Mouse (Mus musculus): ENCODE results near the gene Ndufv1.
"Not testable (repeated sequence)": the region's sequence is repeated elsewhere in the genome, so short reads cannot be mapped to it uniquely, and the experiment has no call there.

The Ndufv1 gene

GRCm38 (mm10) chr19:4000949-4001525 lies 11.6 kb downstream of the Ndufv1 start:
- DNase-seq, result no peak

DNA sequence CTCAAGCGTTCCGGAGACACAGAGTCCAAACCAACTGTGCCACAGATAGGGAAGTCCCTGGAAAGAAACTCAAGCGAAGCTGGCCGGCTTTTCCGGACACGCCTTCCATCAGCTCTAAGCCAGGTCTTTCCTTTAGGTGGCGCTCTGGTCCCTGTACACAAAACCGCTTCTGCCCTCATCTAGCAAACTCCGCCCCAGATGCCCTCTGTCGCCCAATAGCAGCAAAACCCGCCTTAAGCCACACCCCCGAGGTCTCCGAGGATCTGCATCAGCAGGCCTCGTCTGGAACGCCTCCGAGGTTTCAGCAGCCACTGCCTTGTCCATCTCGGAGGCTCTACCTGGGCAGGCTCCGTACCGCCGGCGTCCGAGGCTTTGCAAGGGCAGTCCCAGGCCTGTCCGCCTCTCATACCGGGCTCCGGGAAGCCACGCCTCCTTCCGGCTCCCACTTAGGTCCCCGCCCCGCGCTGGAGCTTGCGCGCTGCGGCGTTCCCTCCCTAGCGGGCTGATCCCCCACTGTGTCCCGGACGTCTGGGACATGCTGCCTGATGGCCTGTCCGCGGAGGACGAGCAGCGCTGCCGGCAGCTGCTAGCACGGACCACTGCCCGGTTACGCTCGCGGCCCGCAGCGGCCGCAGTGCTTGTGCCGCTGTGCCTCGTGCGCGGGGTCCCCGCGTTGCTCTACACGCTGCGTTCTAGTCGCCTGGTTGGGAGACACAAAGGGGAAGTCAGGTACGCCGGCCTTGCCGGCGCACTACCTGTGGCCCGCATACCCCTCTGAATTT lies 12.3 kb downstream of the Ndufv1 start, which contains the start of the genes Nudt8 and Gm49405:
Gene Nudt8, plus strand, starts transcription at position 462 of the 782 bp plus-strand sequence.
Gene Gm49405, plus strand, starts transcription at position 508 of the 782 bp plus-strand sequence.
- DNase-seq, result peak; percentile 99

GRCm38 (mm10) chr19:3999121-3999730 lies 13.4 kb downstream of the Ndufv1 start:
- no peak for DNase-seq

DNA sequence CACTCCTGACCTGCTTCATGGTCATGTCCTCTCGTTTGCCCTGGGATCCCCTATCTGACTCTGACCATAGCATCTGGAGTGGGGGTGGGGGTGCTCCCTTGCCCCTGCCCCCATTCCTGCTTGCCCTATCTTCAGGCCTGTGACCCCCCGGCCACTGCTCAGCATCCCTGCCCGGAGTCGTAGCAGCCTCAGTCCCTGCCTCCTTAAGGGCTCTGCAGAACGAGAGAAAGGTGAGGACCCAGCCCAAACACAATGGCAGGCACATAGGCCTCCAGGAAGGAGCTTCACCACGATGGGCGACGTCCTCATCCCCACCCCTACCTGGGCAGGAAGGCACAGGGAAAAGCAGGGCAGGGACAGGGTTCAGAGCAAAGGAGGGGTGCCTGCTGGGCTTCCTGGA lies 14.3 kb downstream of the Ndufv1 start:
- no peak for DNase-seq

DNA sequence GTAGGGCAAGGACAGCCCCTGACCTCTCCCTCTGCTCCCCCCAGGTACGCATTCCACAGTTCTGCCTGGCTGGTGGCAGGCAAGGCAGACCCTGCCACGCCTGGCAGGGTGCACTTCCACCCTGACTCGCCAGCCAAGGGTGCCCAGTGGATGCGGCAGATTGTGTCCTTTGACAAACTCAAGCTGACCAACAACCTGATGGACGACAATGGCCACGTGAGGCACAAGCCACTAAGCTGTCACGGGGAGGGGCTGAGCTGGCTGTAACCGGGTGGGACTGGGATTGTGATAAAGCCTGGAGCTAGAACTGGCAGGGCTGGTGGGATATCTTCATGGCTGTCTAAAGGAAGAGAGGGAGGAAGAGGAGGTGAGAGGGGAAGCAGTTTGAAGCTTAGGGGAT lies 15.4 kb downstream of the Ndufv1 start:
- no peak for DNase-seq

DNA sequence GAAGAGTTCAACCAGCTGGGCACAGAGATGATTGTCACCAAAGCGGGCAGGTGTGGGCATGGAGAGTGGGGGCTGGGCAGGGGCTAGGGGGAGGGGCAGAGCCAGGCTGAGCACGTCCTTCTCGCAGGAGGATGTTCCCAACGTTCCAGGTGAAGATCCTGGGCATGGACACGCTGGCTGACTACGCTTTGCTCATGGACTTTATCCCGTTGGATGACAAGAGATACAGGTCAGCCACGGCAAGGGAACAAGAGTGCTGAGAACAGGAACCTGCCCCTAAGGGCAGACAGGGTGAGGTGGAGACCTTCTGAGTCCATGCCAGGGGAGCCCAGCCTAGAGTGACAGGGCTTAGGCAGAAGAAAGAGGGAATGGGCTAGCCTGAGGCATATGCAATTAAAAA lies 15.9 kb downstream of the Ndufv1 start:
- peak; percentile 74 for DNase-seq

GRCm38 (mm10) chr19:3996106-3996505 lies 16.5 kb downstream of the Ndufv1 start:
- DNase-seq, result no peak

DNA sequence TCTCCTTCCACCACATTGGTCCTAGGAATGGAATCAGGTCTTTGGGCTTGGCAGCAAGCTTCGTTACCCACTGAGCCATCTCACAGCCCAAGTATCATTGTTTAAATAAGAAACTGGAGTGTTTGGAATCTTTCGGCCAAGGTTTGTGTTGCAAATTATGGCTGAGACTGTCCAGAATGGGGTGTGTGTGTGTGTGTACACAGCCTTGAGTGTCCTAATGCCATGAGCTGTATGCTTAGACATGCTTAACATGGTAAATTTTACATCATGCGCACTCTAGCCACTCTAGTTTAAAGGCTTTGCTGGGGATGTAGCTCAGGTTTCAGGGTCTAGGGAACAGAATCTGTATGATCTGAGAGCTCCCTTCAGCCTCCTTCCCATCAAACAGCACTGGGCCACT lies 17.1 kb downstream of the Ndufv1 start:
- no peak for DNase-seq

DNA sequence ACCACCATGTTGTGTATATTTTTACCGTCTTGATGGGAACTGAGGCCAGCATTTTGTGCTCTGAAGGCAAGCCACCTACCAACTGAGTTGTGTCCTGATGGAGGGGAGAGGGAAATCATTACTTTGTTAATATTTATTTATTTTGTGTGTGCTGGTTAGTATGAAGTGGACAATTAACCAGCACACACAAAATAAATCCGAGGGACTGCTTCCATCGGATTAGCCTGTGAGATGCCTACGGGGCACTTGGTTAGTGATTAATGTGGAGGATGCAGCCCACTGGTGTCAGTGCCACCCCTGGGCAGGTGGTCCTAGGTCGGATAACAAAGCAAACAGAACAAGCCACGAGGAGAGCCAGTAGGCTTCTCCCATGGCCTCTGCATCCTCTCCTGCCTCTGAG lies 17.7 kb downstream of the Ndufv1 start:
- peak; percentile 65 for DNase-seq

DNA sequence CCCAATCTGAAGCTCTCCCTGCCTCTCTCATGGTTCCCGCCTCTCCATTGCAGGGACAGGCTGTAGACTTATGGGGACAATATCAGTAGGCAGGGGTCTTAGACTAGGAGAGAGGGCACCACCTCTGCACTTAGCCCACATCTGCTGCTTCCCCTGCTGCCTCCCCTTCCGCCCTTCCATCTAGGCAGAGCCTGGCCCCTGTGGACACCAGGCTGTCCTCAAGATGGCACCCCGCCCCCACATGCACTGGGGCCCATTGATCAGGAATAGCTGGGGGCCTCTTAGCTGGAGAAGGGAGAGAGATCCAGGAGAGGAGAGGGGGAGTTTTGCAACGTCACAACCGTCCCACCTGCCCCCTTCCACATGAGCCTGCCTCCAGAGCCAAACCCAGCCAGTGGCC lies 20.2 kb downstream of the Ndufv1 start, which contains the start of gene Tbx10:
Gene Tbx10, plus strand, starts transcription at position 337 of the 400 bp plus-strand sequence.
- DNase-seq, result peak; percentile 62

DNA sequence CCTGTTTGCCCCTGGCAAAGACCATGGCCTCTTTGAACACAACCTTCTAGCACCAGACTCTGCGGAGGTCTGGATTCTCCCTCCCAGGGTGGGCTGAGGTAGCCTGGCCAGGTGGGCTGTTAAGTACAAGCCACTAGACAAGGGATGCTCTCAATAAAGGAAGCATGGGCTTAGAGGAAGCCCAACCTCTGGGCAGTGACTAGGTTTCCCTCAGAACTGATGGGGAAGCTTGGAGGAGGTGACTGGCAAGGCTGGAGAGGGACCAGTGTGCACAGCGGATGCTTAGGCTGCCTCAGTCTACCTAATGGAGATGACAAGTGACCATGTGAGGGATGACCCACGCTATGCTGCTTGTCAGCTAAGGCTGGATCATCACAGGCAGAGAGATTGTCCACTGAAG lies 20.6 kb downstream of the Ndufv1 start:
- DNase-seq, result peak; percentile 65

DNA sequence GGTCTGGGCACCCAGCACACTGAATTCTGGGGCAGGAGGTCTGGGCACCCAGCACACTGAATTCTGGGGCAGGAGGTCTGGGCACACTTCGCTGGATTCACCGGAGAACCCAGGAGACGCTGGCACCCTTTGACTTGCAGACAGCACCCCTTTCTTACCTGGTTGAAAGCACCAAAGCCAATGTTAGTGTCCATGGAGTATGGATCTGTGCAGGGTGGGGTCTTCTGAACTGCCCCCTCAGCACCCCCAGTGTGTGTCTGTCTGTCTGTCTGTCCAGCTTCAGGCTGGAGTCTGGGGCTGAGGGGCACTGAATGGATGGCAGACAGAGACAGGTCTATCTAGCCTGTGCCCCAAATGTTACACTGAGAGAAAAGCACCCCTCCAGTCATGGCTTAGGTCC lies 21.0 kb downstream of the Ndufv1 start:
- peak; percentile 64 for DNase-seq

- DNase-seq, result no peak
Measured at GRCm38 (mm10) chr19:3990804-3991203, 21.8 kb downstream of the Ndufv1 start.

- peak; percentile 65 for DNase-seq
Measured at GRCm38 (mm10) chr19:3988750-3989149, 23.9 kb downstream of the Ndufv1 start.

- DNase-seq, result peak; percentile 58
Measured at GRCm38 (mm10) chr19:3988066-3988465, 24.5 kb downstream of the Ndufv1 start.

GRCm38 (mm10) chr19:3986334-3986733 lies 26.3 kb downstream of the Ndufv1 start, which contains the start of gene Acy3:
TSS of gene Acy3 (plus strand) at chr19:3986570.
- DNase-seq, result peak; percentile 98

DNA sequence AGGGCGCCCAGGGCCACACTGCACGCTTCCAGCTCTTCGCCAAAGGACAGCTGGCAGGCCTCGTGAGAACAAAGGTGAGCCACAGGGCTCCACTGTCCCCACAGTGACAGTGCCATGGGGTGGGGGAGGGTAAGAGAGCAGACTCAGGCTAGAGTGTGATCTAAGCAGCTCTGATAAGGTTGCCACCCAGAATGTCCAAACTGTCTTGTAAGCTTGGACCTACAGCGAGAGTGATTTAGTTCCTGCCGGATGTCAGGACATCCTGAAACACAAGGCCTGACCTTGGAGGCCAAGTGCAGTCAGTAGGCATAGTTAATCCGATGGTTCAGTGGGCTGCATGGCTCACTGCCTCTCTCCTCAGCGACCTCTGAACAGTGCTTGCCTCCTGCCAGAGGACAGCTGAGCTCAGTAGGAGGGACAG lies 27.3 kb downstream of the Ndufv1 start:
- DNase-seq, result peak; percentile 96

GRCm38 (mm10) chr19:3983527-3984200 lies 28.9 kb downstream of the Ndufv1 start:
- DNase-seq, result no peak

- DNase-seq, result no peak
Measured at GRCm38 (mm10) chr19:3980917-3981316, 31.7 kb downstream of the Ndufv1 start.

- peak; percentile 94 for DNase-seq
Measured at GRCm38 (mm10) chr19:3980309-3980708, 32.3 kb downstream of the Ndufv1 start.

GRCm38 (mm10) chr19:3975866-3976265 lies 36.7 kb downstream of the Ndufv1 start:
- no peak for DNase-seq

DNA sequence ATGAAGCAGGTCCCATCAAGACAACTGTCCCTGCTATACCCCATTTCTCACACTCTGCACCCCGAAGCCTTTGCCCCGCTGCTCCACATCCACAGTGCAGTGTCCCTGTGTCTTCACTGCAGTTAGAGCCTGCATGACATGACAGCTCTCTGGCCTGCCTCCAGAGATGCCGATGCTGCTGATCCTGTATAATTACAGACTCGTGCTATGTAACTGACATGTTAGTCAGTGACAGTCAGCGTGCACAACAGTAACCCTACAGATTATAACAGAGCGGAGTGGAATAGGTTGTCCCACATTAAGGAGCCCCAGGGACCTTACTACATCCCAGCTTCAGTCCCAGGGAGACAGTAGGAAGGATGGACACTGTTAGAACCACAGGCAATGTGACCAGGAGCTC lies 38.0 kb downstream of the Ndufv1 start:
- not testable (repeated sequence) for DNase-seq

DNA sequence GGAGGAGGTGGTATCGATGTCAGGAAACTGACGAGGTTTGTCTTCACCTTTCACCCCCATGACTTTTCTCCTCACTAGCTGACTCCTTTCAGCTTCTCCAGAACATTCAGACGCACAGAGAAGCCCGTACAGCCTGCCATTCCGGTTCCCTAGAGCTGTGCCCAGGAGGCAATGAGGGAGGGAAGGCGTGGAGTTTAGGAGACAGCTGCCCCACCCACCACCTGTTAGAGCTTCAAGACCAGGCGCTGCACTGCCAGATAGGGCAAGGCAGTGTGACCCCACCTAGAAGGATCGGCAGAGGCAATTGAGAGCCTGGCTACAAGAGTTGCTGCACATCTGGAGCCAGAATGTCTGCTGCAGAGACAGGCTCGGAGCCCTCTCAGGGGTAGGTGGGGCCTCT lies 40.4 kb downstream of the Ndufv1 start, which contains the start of gene Aldh3b2:
Gene Aldh3b2, plus strand, starts transcription at position 100 of the 400 bp plus-strand sequence.
- DNase-seq, result no peak

Measured in kidney, adult 9 months (tissue).